In genomic region chr2:163462386-163462785, GRCm38 (mm10) we compare ENCODE assay signal across 27 mouse cellular contexts. TPM values are rescaled to one million over a fixed set of nuclear protein-coding genes. Genes with fewer than 3 reads are reported as not detected.
A peak's percentile ranks its signal among the peaks of the same experiment; 100 is the strongest.
DNase-seq lines count a peak whose midpoint lies in the region; ATAC-seq lines count a peak whose summit lies in the region.
"Had no signal": no experiment of that assay in that cellular context is flagged by ENCODE, and none has a peak within 500 bp of the region (broad histone marks: within the 10 kb centered on the region; RNA-seq: fewer than 3 reads in every experiment).

No protein-coding gene starts in this region.

- no peak overlapping the region for H3K4me3 ChIP-seq in heart, embryonic 11.5 days (ENCODE audit: low read depth, low read length)
- no peak overlapping the region for H3K4me3 ChIP-seq in midbrain, embryonic 15.5 days
- H3K4me3 ChIP-seq: embryonic facial prominence, embryonic 13.5 days; forebrain, embryonic 12.5 days; heart, embryonic 13.5 days; hindbrain, embryonic 15.5 days; kidney, embryonic 15.5 days had no signal

- intact Hi-C loops in heart, postnatal 25 days (cut with DNase I) = no loop called here

- no peak overlapping the region for H3K9ac ChIP-seq in heart, embryonic 11.5 days (ENCODE audit: low read depth, low read length)
- no peak overlapping the region for H3K9ac ChIP-seq in midbrain, embryonic 15.5 days
- H3K9ac ChIP-seq: embryonic facial prominence, embryonic 13.5 days; forebrain, embryonic 12.5 days; heart, embryonic 13.5 days; hindbrain, embryonic 15.5 days; kidney, embryonic 15.5 days had no signal

- WGBS in heart, embryonic 11.5 days (ENCODE audit: insufficient replicate concordance) = 59% methylated on average over 5 of the region's 5 CpGs
- 87% methylated on average over 5 of the region's 5 CpGs for WGBS in midbrain, embryonic 15.5 days

- H3K27me3 ChIP-seq in heart, embryonic 11.5 days (ENCODE audit: control insufficient read depth, insufficient read depth, low read length) = peaks cover 16% of the 10 kb centered on the region
- H3K27me3 ChIP-seq in midbrain, embryonic 15.5 days (replicated peaks) = no peaks in the 10 kb centered on the region
- H3K27me3 ChIP-seq: hindbrain, embryonic 15.5 days had no signal

- H3K4me2 ChIP-seq in heart, embryonic 11.5 days = peak overlapping the region; percentile 32; the same call in 1 of the 2 replicates
- H3K4me2 ChIP-seq in midbrain, embryonic 15.5 days = no peak overlapping the region
- H3K4me2 ChIP-seq: embryonic facial prominence, embryonic 13.5 days; forebrain, embryonic 12.5 days; heart, embryonic 13.5 days; hindbrain, embryonic 15.5 days; kidney, embryonic 15.5 days had no signal

- no peaks in the 10 kb centered on the region for H3K9me3 ChIP-seq in heart, embryonic 11.5 days (replicated peaks; ENCODE audit: control insufficient read depth, low read length)
- H3K9me3 ChIP-seq in midbrain, embryonic 15.5 days = no peaks in the 10 kb centered on the region
- H3K9me3 ChIP-seq: embryonic facial prominence, embryonic 13.5 days; forebrain, embryonic 12.5 days; G1E; heart, embryonic 13.5 days; hindbrain, embryonic 15.5 days; kidney, embryonic 15.5 days had no signal

- no peak overlapping the region for H3K27ac ChIP-seq in heart, embryonic 11.5 days (ENCODE audit: low read depth, low read length)
- H3K27ac ChIP-seq in midbrain, embryonic 15.5 days = no peak overlapping the region
- H3K27ac ChIP-seq: embryonic facial prominence, embryonic 13.5 days; forebrain, embryonic 12.5 days; heart, embryonic 13.5 days; hindbrain, embryonic 15.5 days; kidney, embryonic 15.5 days had no signal

- DNase-seq in cerebellum, adult 9-10 months = peak; percentile 2
- no peak for DNase-seq in cerebellum, postnatal 10 days
- no peak for DNase-seq in heart, postnatal 25 days (ENCODE audit: low spot score)
- peak; percentile 86 for DNase-seq in ES-CJ7 (ENCODE audit: low read depth, low spot score)
- DNase-seq in embryo, embryonic 10.5 days (ENCODE audit: low spot score) = no peak
- DNase-seq: adrenal gland, postnatal 14 days; B cell, adult 2 months; gastrocnemius, postnatal 36 days; heart, postnatal 36 days; kidney, adult 2 months had no signal

- H3K4me1 ChIP-seq in heart, embryonic 11.5 days (ENCODE audit: control insufficient read depth, insufficient read depth, low read length) = peaks cover 36% of the 10 kb centered on the region
- peaks cover 7% of the 10 kb centered on the region; the same call in 1 of the 2 replicates for H3K4me1 ChIP-seq in midbrain, embryonic 15.5 days
- H3K4me1 ChIP-seq: embryonic facial prominence, embryonic 13.5 days; kidney, embryonic 15.5 days had no signal

- no peak for ATAC-seq in heart, embryonic 11.5 days (replicated peaks; ENCODE audit: insufficient number of reproducible peaks, low FRiP score, low TSS enrichment)
- ATAC-seq in midbrain, embryonic 15.5 days (replicated peaks) = no peak
- ATAC-seq: activated CD4-positive, CD25-positive, alpha-beta regulatory T cell, adult 4 months; CD4-positive, CD25-positive, alpha-beta regulatory T cell, adult 4 months; forebrain, embryonic 16.5 days; intestine, embryonic 16.5 days had no signal

- H3K36me3 ChIP-seq in heart, embryonic 11.5 days (ENCODE audit: control insufficient read depth, insufficient read depth, low read length) = no peaks in the 10 kb centered on the region
- H3K36me3 ChIP-seq in midbrain, embryonic 15.5 days (replicated peaks) = no peaks in the 10 kb centered on the region; the same call in 1 of the 2 replicates

RNA-seq across cellular contexts. Expression of gene Fitm2, which starts 10.0 kb away (rescaled TPM):
- polyA plus RNA-seq in heart, embryonic 11.5 days (2014; fragmentation: Nextera tagmentation; extraction: Ambion mirVana) = 11.6 and 14.6 TPM in 2 replicates
- total RNA-seq in heart, postnatal 25 days (2021) = 100 to 1,000 TPM; 174 to 182 TPM
- 16.5 and 17.0 TPM in 2 replicates for polyA plus RNA-seq in midbrain, embryonic 15.5 days (2015; fragmentation: Nextera tagmentation; extraction: Ambion mirVana)

RNA-seq across cellular contexts. Expression of gene Gdap1l1, which starts 24.1 kb away (rescaled TPM):
- 0.31 and 0.64 TPM in 2 replicates for polyA plus RNA-seq in heart, embryonic 11.5 days (2014; fragmentation: Nextera tagmentation; extraction: Ambion mirVana)
- not detected for total RNA-seq in heart, postnatal 25 days (2021)
- polyA plus RNA-seq in midbrain, embryonic 15.5 days (2015; fragmentation: Nextera tagmentation; extraction: Ambion mirVana) = 145 and 146 TPM in 2 replicates
- total RNA-seq: gastrocnemius, postnatal 36 days; heart, postnatal 36 days had no signal
- polyA plus RNA-seq: activated CD4-positive, CD25-positive, alpha-beta regulatory T cell, adult 4 months; CD4-positive, CD25-positive, alpha-beta regulatory T cell, adult 4 months; G1E had no signal

RNA-seq across cellular contexts. Expression of gene R3hdml, which starts 29.7 kb away (rescaled TPM):
- polyA plus RNA-seq in heart, embryonic 11.5 days (2014; fragmentation: Nextera tagmentation; extraction: Ambion mirVana) = 0.27 TPM in 1 of 2 replicates, not detected in the other
- total RNA-seq in heart, postnatal 25 days (2021) = not detected
- polyA plus RNA-seq in midbrain, embryonic 15.5 days (2015; fragmentation: Nextera tagmentation; extraction: Ambion mirVana) = not detected in 2 replicates
- total RNA-seq: adrenal gland, adult 18-20 months; adrenal gland, postnatal 14 days; G1E; gastrocnemius, adult 18-20 months; gastrocnemius, postnatal 36 days; heart, postnatal 36 days had no signal
- polyA plus RNA-seq: activated CD4-positive, CD25-positive, alpha-beta regulatory T cell, adult 4 months; CD4-positive, CD25-positive, alpha-beta regulatory T cell, adult 4 months; cortical plate, adult 2 months; embryonic facial prominence, embryonic 13.5 days; forebrain, embryonic 12.5 days; forebrain, embryonic 16.5 days; G1E; heart, embryonic 13.5 days had no signal

RNA-seq across cellular contexts. Expression of gene Oser1, which starts 37.9 kb away (rescaled TPM):
- 60.8 and 64.1 TPM in 2 replicates for polyA plus RNA-seq in heart, embryonic 11.5 days (2014; fragmentation: Nextera tagmentation; extraction: Ambion mirVana)
- 10 to 100 TPM; 21.0 to 21.6 TPM for total RNA-seq in heart, postnatal 25 days (2021)
- 73.1 and 78.7 TPM in 2 replicates for polyA plus RNA-seq in midbrain, embryonic 15.5 days (2015; fragmentation: Nextera tagmentation; extraction: Ambion mirVana)

RNA-seq across cellular contexts. Expression of gene Hnf4a, which starts 44.2 kb away (rescaled TPM):
- 0.04 and 0.56 TPM in 2 replicates for polyA plus RNA-seq in heart, embryonic 11.5 days (2014; fragmentation: Nextera tagmentation; extraction: Ambion mirVana)
- total RNA-seq in heart, postnatal 25 days (2021) = not detected
- polyA plus RNA-seq in midbrain, embryonic 15.5 days (2015; fragmentation: Nextera tagmentation; extraction: Ambion mirVana) = not detected in 2 replicates
- total RNA-seq: gastrocnemius, postnatal 36 days; heart, postnatal 36 days had no signal
- polyA plus RNA-seq: activated CD4-positive, CD25-positive, alpha-beta regulatory T cell, adult 4 months; CD4-positive, CD25-positive, alpha-beta regulatory T cell, adult 4 months; cortical plate, adult 2 months; embryonic facial prominence, embryonic 13.5 days; forebrain, embryonic 12.5 days; frontal cortex, adult 2 months; hindbrain, embryonic 11.5 days had no signal

Comparison
In these comparisons a context has a peak if more than half of its experiments do, and no peak if none do; other contexts are left out.
1. DNase-seq: peak in cerebellum, adult 9-10 months (single experiment) and ES-CJ7 (single experiment); none in cerebellum, postnatal 10 days (0 of 2), heart, postnatal 25 days (single experiment) and embryo, embryonic 10.5 days (single experiment).
2. RNA of gene Gdap1l1, which starts 24.1 kb away (polyA plus RNA-seq): 145 to 146 TPM in midbrain, embryonic 15.5 days; 0.31 to 0.64 TPM in heart, embryonic 11.5 days; every median in the first group is over 10 times any median in the second.